Mouse (Mus musculus) CH12.LX (cell line): Measurements from ENCODE around the gene Nhlrc4. TPM values are rescaled to one million over a fixed set of nuclear protein-coding genes. Genes with fewer than 3 reads are reported as not detected.

Experiments used
- DNase-seq: peaks from one replicate; pipeline ENCODE4 v3.0.0-alpha.2; 2013; ENCODE audit errors: extremely low read depth
- H3K27ac ChIP-seq: 2 replicates; pipeline ENCODE4 v1.5.1; 2012; ENCODE audit warnings: low read depth, mild to moderate bottlenecking, control low read depth, moderate library complexity; ENCODE audit not compliant: insufficient read depth
- H3K27me3 ChIP-seq: replicated peaks from 2 replicates; pipeline ENCODE3; 2012; ENCODE audit warnings: inconsistent platforms
- H3K36me3 ChIP-seq, 2 experiments: replicated peaks in 1 of 2; 2 replicates each; pipeline versions ENCODE3 to v1.6.1; 2012; ENCODE audit warnings: inconsistent platforms in 1 of 2, low read length in 1 of 2, mild to moderate bottlenecking in 1 of 2, mixed read lengths in 1 of 2, moderate library complexity in 1 of 2; ENCODE audit not compliant: control insufficient read depth in 1 of 2, insufficient read depth in 1 of 2
- H3K4me1 ChIP-seq, 2 experiments: 2 replicates each; pipeline ENCODE4 v1.6.1; 2012; ENCODE audit warnings: inconsistent platforms in 1 of 2, moderate library complexity in 1 of 2; ENCODE audit not compliant: insufficient read depth in 2 of 2, control insufficient read depth in 1 of 2
- H3K4me2 ChIP-seq: 2 replicates; pipeline ENCODE4 v1.6.1; 2012; ENCODE audit warnings: low read depth, mild to moderate bottlenecking, control low read depth; ENCODE audit not compliant: poor library complexity, insufficient read depth, severe bottlenecking
- H3K4me3 ChIP-seq, 3 experiments: fragments of 150-350 bp in 1 of 3; sonication (generic) in 1 of 3; replicated peaks in 1 of 3; 2 replicates each; pipeline versions ENCODE3 to v1.5.1; 2011 to 2012; ENCODE audit warnings: low read depth in 2 of 3, low read length in 2 of 3, mild to moderate bottlenecking in 2 of 3, moderate library complexity in 2 of 3, control low read depth in 1 of 3, improper control_type of control experiment in 1 of 3, inconsistent platforms in 1 of 3, mixed read lengths in 1 of 3; ENCODE audit not compliant: poor library complexity in 1 of 3
- H3K79me2 ChIP-seq: replicated peaks from 2 replicates; pipeline ENCODE4 v1.6.1; 2012; ENCODE audit warnings: mild to moderate bottlenecking, moderate library complexity; ENCODE audit not compliant: control insufficient read depth, poor library complexity, insufficient read depth, severe bottlenecking; ENCODE audit errors: extremely low read depth
- H3K9ac ChIP-seq: 2 replicates; pipeline ENCODE4 v1.6.1; 2012; ENCODE audit warnings: low read depth, mild to moderate bottlenecking, control low read depth, moderate library complexity; ENCODE audit not compliant: insufficient read depth
- H3K9me3 ChIP-seq: replicated peaks from 2 replicates; pipeline ENCODE3; 2012; ENCODE audit warnings: low read length, inconsistent platforms, mixed read lengths
- BHLHE40 ChIP-seq: IDR thresholded peaks from 2 replicates; pipeline ENCODE4 v1.6.1; 2011; ENCODE audit warnings: mild to moderate bottlenecking, low read depth, low read length, improper control_type of control experiment
- CHD1 ChIP-seq: IDR thresholded peaks from 2 replicates; pipeline ENCODE4 v1.6.1; 2012; ENCODE audit warnings: low read depth, low read length, improper control_type of control experiment, inconsistent platforms
- CHD2 ChIP-seq: IDR thresholded peaks from 2 replicates; pipeline ENCODE4 v1.6.1; 2011; ENCODE audit warnings: low read length, improper control_type of control experiment
- CTCF ChIP-seq, 2 experiments: IDR thresholded peaks in 1 of 2; conservative IDR thresholded peaks in 1 of 2; 2 replicates each; pipeline ENCODE4 v1.5.1; 2011 to 2012; ENCODE audit warnings: low read depth in 2 of 2, low read length in 2 of 2, improper control_type of control experiment in 1 of 2, inconsistent platforms in 1 of 2, mild to moderate bottlenecking in 1 of 2, moderate library complexity in 1 of 2
- E2F4 ChIP-seq: IDR thresholded peaks from 2 replicates; pipeline ENCODE4 v1.6.1; 2011; ENCODE audit warnings: low read depth, low read length, improper control_type of control experiment; ENCODE audit not compliant: insufficient replicate concordance
- ELF1 ChIP-seq: IDR thresholded peaks from 2 replicates; pipeline ENCODE4 v1.6.1; 2014; ENCODE audit warnings: low read depth, mild to moderate bottlenecking, inconsistent platforms, low read length, improper control_type of control experiment
- EP300 ChIP-seq: IDR thresholded peaks from 2 replicates; pipeline ENCODE4 v1.6.1; 2011; ENCODE audit warnings: low read length, improper control_type of control experiment
- ETS1 ChIP-seq: conservative IDR thresholded peaks from 2 replicates; pipeline ENCODE4 v1.6.1; 2012; ENCODE audit warnings: low read depth, mild to moderate bottlenecking, inconsistent platforms, low read length, improper control_type of control experiment, moderate library complexity
- GABPA ChIP-seq: IDR thresholded peaks from 2 replicates; pipeline ENCODE4 v1.6.1; 2012; ENCODE audit warnings: low read depth, low read length, improper control_type of control experiment, inconsistent platforms; ENCODE audit not compliant: insufficient replicate concordance
- HCFC1 ChIP-seq: IDR thresholded peaks from 2 replicates; pipeline ENCODE4 v1.6.1; 2012; ENCODE audit warnings: low read depth, mild to moderate bottlenecking, inconsistent platforms, low read length, improper control_type of control experiment
- IRF4 ChIP-seq: IDR thresholded peaks from 2 replicates; pipeline ENCODE4 v1.6.1; 2014; ENCODE audit warnings: low read depth, mild to moderate bottlenecking, inconsistent platforms, low read length, improper control_type of control experiment
- JUN ChIP-seq: IDR thresholded peaks from 2 replicates; pipeline ENCODE4 v1.6.1; 2011; ENCODE audit warnings: low read depth, mild to moderate bottlenecking, low read length, improper control_type of control experiment, moderate library complexity; ENCODE audit not compliant: insufficient read depth
- JUND ChIP-seq: conservative IDR thresholded peaks from 2 replicates; pipeline ENCODE4 v1.6.1; 2011; ENCODE audit warnings: low read depth, low read length, improper control_type of control experiment
- KAT2A ChIP-seq: IDR thresholded peaks from 2 replicates; pipeline ENCODE4 v1.6.1; 2012; ENCODE audit warnings: low read length, improper control_type of control experiment, inconsistent platforms; ENCODE audit not compliant: insufficient replicate concordance
- MAX ChIP-seq: IDR thresholded peaks from 2 replicates; pipeline ENCODE4 v1.6.1; 2011; ENCODE audit warnings: low read length, improper control_type of control experiment
- MAZ ChIP-seq: IDR thresholded peaks from 2 replicates; pipeline ENCODE4 v1.6.1; 2012; ENCODE audit warnings: low read depth, mild to moderate bottlenecking, inconsistent platforms, low read length, improper control_type of control experiment, moderate library complexity
- MEF2A ChIP-seq: IDR thresholded peaks from 2 replicates; pipeline ENCODE4 v1.6.1; 2014; ENCODE audit warnings: low read depth, mild to moderate bottlenecking, inconsistent platforms, low read length, improper control_type of control experiment, borderline replicate concordance
- MXI1 ChIP-seq: IDR thresholded peaks from 2 replicates; pipeline ENCODE4 v1.6.1; 2011; ENCODE audit warnings: mild to moderate bottlenecking, low read depth, low read length, improper control_type of control experiment
- MYC ChIP-seq: IDR thresholded peaks from 2 replicates; pipeline ENCODE4 v1.6.1; 2011; ENCODE audit warnings: low read depth, mild to moderate bottlenecking, improper control_type of control experiment, low read length
- NELFE ChIP-seq: IDR thresholded peaks from 2 replicates; pipeline ENCODE4 v1.6.1; 2011; ENCODE audit warnings: low read depth, low read length, improper control_type of control experiment
- NRF1 ChIP-seq: IDR thresholded peaks from 2 replicates; pipeline ENCODE4 v1.6.1; 2014; ENCODE audit warnings: low read depth, mild to moderate bottlenecking, inconsistent platforms, low read length, improper control_type of control experiment, moderate library complexity
- PAX5 ChIP-seq: IDR thresholded peaks from 2 replicates; pipeline ENCODE4 v1.6.1; 2012; ENCODE audit warnings: low read length, inconsistent platforms, mixed read lengths
- POLR2A ChIP-seq: IDR thresholded peaks from 2 replicates; pipeline ENCODE4 v1.6.1; 2011; ENCODE audit warnings: low read depth, mild to moderate bottlenecking, improper control_type of control experiment, low read length
- POLR2AphosphoS2 ChIP-seq: IDR thresholded peaks from 2 replicates; pipeline ENCODE4 v1.6.1; 2011; ENCODE audit warnings: low read depth, low read length, improper control_type of control experiment
- RAD21 ChIP-seq: IDR thresholded peaks from 2 replicates; pipeline ENCODE4 v1.6.1; 2011; ENCODE audit warnings: low read depth, mild to moderate bottlenecking, low read length, improper control_type of control experiment, moderate library complexity
- RCOR1 ChIP-seq: conservative IDR thresholded peaks from 2 replicates; pipeline ENCODE4 v1.6.1; 2012; ENCODE audit warnings: low read depth, mild to moderate bottlenecking, inconsistent platforms, low read length, improper control_type of control experiment
- SIN3A ChIP-seq: IDR thresholded peaks from 2 replicates; pipeline ENCODE4 v1.6.1; 2012; ENCODE audit warnings: low read length, improper control_type of control experiment, inconsistent platforms
- SMC3 ChIP-seq: IDR thresholded peaks from 2 replicates; pipeline ENCODE4 v1.6.1; 2011; ENCODE audit warnings: low read depth, low read length, improper control_type of control experiment
- TBP ChIP-seq: conservative IDR thresholded peaks from 2 replicates; pipeline ENCODE4 v1.6.1; 2011; ENCODE audit warnings: low read depth, low read length, improper control_type of control experiment
- TCF12 ChIP-seq: IDR thresholded peaks from 2 replicates; pipeline ENCODE4 v1.6.1; 2014; ENCODE audit warnings: low read depth, mild to moderate bottlenecking, inconsistent platforms, low read length, improper control_type of control experiment
- UBTF ChIP-seq: IDR thresholded peaks from 2 replicates; pipeline ENCODE4 v1.6.1; 2012; ENCODE audit warnings: low read depth, mild to moderate bottlenecking, inconsistent platforms, low read length, improper control_type of control experiment, moderate library complexity
- USF1 ChIP-seq: IDR thresholded peaks from 2 replicates; pipeline ENCODE4 v1.6.1; 2014; ENCODE audit warnings: low read depth, mild to moderate bottlenecking, inconsistent platforms, low read length, improper control_type of control experiment
- USF2 ChIP-seq: conservative IDR thresholded peaks from 2 replicates; pipeline ENCODE4 v1.6.1; 2011; ENCODE audit warnings: low read depth, low read length, improper control_type of control experiment
- ZC3H11A ChIP-seq: IDR thresholded peaks from 2 replicates; pipeline ENCODE4 v1.6.1; 2012; ENCODE audit warnings: low read depth, mild to moderate bottlenecking, inconsistent platforms, low read length, improper control_type of control experiment
- ZKSCAN1 ChIP-seq: IDR thresholded peaks from 2 replicates; pipeline ENCODE4 v1.6.1; 2012; ENCODE audit warnings: low read depth, inconsistent platforms, low read length, improper control_type of control experiment, borderline replicate concordance
- ZMIZ1 ChIP-seq: IDR thresholded peaks from 2 replicates; pipeline ENCODE4 v1.6.1; 2012; ENCODE audit warnings: low read depth, mild to moderate bottlenecking, inconsistent platforms, low read length, improper control_type of control experiment
- ZNF384 ChIP-seq: IDR thresholded peaks from 2 replicates; pipeline ENCODE4 v1.6.1; 2012; ENCODE audit warnings: low read depth, low read length, improper control_type of control experiment, inconsistent platforms
- dilution Hi-C: fragments of 300-500 bp; cut with MboI; formaldehyde crosslinking; loops from 2 replicates; pipeline ENCODE4 v1.14.3; 2020; ENCODE audit warnings: low sequenced_read_pairs; ENCODE audit not compliant: extremely low pct_unique_long_range_greater_than_20kb, extremely low pct_ligation_motif_present
- in situ Hi-C: fragments of 300-500 bp; cut with MboI; formaldehyde crosslinking; loops from 3 replicates; pipeline ENCODE4 v1.14.3; 2019; ENCODE audit warnings: low sequenced_read_pairs, low pct_ligation_motif_present, low pct_unique_long_range_greater_than_20kb, mixed read lengths
- polyA plus RNA-seq: library from polyadenylated mRNA; unstranded; fragments of >175 nt; gene quantifications from 2 replicates; pipeline ENCODE4 v1.2.1, GENCODE M21; 2012; ENCODE audit warnings: low read depth; ENCODE audit not compliant: insufficient read length
- total RNA-seq, 2 experiments: library from RNA; depleted of rRNA; stranded (reverse); fragments of 300-350 nt in 1 of 2; fragments of >200 nt in 1 of 2; gene quantifications; 2 replicates each; pipeline ENCODE4 v1.2.3; 2012 to 2014

Gene Nhlrc4
- total and polyA plus RNA-seq, 3 experiments: not detected

GRCm38 (mm10) chr17:25985306-25986294 lies 40.8 kb upstream of the Nhlrc4 start, which contains the start of gene Capn15:
Gene Capn15, minus strand, starts transcription at chr17:25985796.
- H3K27ac ChIP-seq: 0 out of 2 replicates have a peak within 1 kb of the TSS, but pooled peaks have one; percentile 3
- peaks cover 11 to 47% of the 10 kb centered on the region in 2 experiments; a peak in 3 of 4 replicates for H3K4me1 ChIP-seq
- no peaks in the 10 kb centered on the region for H3K27me3 ChIP-seq
- dilution Hi-C loops: no loop called here
- in situ Hi-C loops: no loop called here
- H3K4me2 ChIP-seq: peak within 1 kb of the TSS; percentile 80
- peaks cover 11 to 49% of the 10 kb centered on the region in 2 experiments for H3K36me3 ChIP-seq
- peak within 1 kb of the TSS; percentile 56 to 98 (median 59) for H3K4me3 ChIP-seq
- DNase-seq: peak; percentile 89
- no peaks in the 10 kb centered on the region for H3K9me3 ChIP-seq
- peak within 1 kb of the TSS; percentile 89 for H3K9ac ChIP-seq
- peaks cover 4% of the 10 kb centered on the region for H3K79me2 ChIP-seq
- TF ChIP-seq TBP (no peak; the same call in 1 of the 2 replicates), ZKSCAN1 (no peak), EP300 (no peak), CHD1 (no peak), ZMIZ1 (peak; percentile 66), USF1 (no peak), MEF2A (peak; percentile 58; the same call in 1 of the 2 replicates), CTCF (conservative IDR thresholded peaks at IDR 0.05 in 1 of 2, IDR thresholded peaks at IDR 0.05 in 1 of 2; ENCODE audit: low read depth in 2 of 2, low read length in 2 of 2) (no peak), SIN3A (0 out of 2 replicates have a peak, but pooled peaks have one; percentile 26), RCOR1 (no peak), RAD21 (no peak), ELF1 (peak; percentile 84), KAT2A (peak; percentile 98; the same call in 1 of the 2 replicates), HCFC1 (peak; percentile 100), SMC3 (no peak), NRF1 (peak; percentile 67), GABPA (peak; percentile 84; the same call in 1 of the 2 replicates), JUN (no peak), MAZ (no peak), TCF12 (no peak), POLR2AphosphoS2 (no peak), POLR2A (peak; percentile 72), ZC3H11A (no peak), MAX (no peak; the same call in 1 of the 2 replicates), CHD2 (no peak; the same call in 1 of the 2 replicates), ZNF384 (no peak), BHLHE40 (no peak), NELFE (0 out of 2 replicates have a peak, but pooled peaks have one; percentile 14), UBTF (peak; percentile 91), ETS1 (no peak), E2F4 (no peak), USF2 (no peak), PAX5 (no peak), JUND (no peak), IRF4 (no peak; the same call in 1 of the 2 replicates), MXI1 (peak; percentile 87), MYC (0 out of 2 replicates have a peak, but pooled peaks have one; percentile 58)
